Mouse (Mus musculus) kidney, postnatal 4 days (tissue): ENCODE data around the gene Notch4.
A peak's percentile ranks its signal among the peaks of the same experiment; 100 is the strongest.
"Not testable (repeated sequence)": the region's sequence is repeated elsewhere in the genome, so short reads cannot be mapped to it uniquely, and the experiment has no call there.

Source experiments
- DNase-seq, 2 experiments: peaks; one replicate each; pipeline ENCODE4 v3.0.0; 2021; ENCODE audit warnings: mixed read lengths in 2 of 2

Notch4 gene

DNA sequence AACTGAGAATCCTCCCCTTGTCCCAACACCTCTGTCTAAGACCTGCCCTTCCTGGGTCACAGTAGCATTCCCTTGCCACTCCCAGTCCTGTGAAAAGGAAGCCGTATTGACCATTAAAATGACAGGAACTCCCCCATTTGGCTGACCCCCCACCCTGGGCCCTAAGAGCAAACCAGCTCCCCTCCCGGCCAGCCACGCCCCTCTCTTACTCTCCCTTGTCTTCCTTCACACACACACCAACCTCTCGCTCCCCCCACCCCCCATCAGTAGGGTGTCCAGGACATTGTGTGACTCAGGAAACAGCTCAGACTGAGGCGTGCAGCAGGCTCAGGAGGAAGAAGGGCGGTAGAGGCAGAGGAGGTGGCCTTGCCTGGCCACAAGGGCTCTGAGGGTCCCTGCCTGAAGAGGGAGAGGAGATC is at the start of gene Notch4:
Gene Notch4, plus strand, starts transcription at position 266 of the 419 bp plus-strand sequence.
- DNase-seq = peak; percentile 57 to 73

DNA sequence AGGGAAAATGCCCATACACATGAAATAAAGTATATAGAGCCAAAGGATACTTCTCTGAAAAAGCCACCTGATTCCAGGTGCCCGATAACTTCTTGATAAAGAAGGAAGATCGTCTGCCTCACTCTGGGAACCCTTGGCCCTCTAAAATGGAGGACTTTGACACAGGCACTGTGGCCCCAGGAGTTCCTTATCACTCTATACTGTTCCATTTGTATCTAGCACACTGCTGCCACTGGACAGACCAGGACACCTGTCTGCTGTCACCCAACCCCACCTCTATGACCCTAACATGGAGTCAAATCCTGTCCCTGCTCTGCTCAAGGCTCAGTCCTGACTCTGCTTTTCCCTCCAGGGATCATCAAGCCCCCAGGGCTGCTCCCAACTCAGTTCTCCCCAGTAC is 47.6 kb upstream of the Notch4 start:
- DNase-seq = no peak

DNA sequence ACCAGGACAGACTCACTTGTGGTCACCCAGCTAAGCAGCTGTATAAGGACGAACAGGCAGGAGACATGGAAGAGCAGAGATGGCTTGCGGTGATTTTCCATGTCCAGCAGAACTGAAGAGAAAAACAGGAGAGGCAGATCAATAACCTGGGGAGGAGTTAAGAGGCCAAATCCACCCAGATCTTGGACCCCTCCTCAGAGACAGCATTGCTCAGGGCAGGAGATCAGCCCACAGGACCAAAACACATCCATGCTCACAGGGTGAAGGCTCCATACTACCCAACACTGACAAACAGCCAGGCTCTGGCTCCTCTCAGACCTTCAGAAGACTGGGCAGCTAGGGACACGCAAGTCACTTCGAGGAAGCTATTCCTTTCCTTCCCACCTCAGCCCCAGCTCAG is 46.8 kb upstream of the Notch4 start, which contains the start of gene Btnl6:
Gene Btnl6, minus strand, starts transcription at position 101 of the 400 bp plus-strand sequence.
- no peak for DNase-seq

DNA sequence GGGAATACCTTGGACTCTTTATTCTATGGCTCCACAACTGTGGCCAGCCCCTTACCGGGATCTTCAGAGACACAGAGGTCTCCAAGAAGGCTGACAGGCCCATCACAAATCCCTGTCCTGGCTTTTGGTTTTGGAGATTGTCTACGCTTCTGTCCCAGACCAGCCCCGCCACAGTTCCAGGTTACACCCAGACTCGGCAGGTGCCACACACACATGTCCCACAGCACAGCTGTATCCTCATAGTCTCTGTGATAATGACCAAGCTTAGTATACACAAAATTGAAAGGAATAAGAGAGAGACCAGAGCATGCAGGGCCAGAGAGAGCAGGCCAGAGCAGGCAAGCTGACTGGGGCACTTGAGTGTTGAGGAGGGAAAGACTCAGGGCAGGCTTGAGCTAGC is 46.3 kb upstream of the Notch4 start:
- no peak for DNase-seq

DNA sequence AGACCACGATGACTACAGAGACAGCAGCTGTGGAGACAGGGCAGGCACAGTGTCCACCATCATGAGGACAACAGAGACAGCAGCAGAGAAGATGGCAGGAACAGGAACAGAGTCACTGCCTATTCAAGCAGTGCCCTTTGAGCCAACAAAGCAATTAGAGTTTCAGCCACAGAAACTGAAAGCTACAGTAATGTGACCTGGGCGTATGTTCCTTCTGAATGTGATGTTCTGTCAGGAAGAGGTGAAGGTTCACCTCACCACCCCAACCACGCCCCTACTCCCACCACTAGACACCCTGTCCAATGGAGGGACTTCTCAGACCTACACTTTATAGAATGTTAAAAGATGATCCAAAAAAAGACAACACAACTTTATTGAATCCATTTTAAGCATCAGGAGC is 45.5 kb upstream of the Notch4 start:
- DNase-seq = not testable (repeated sequence)

DNA sequence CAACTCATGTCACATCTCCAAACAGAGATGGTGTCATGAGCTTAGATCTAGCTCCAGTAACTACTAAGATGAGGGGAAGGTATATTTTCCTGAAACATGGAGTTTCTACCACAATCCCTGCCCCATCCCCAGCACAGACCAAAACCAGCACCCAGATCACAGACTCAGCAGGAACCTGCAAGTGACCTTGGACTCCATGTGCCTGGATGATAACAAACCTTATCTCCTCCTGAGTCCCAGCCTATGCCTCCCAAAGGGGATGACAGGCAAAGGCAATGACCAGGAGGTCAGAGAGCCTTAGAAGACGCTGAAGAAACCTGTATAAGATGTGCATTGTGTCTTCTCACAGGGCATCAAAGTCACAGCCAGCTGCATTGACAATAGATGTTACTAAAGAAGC is 45.1 kb upstream of the Notch4 start:
- no peak for DNase-seq

DNA sequence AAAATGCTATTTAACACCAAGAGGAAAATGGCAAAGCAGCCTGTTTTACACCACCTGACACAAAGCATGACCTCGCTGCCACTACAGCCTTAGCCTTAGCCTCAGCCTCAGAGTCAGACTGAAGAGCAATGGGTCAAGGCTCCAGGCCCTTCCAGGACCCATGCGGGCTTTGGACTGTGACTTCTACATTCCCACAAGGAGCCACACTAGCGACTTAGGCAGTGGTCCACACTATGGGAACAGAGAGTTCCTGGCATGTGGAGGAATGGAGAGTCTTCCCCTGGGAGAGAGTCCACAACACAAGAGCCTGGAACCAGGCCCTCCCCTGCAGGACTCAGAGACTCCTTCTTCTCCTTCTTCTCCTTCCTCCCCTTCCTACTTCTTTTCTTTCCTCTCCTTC is 31.4 kb upstream of the Notch4 start:
- DNase-seq = no peak

DNA sequence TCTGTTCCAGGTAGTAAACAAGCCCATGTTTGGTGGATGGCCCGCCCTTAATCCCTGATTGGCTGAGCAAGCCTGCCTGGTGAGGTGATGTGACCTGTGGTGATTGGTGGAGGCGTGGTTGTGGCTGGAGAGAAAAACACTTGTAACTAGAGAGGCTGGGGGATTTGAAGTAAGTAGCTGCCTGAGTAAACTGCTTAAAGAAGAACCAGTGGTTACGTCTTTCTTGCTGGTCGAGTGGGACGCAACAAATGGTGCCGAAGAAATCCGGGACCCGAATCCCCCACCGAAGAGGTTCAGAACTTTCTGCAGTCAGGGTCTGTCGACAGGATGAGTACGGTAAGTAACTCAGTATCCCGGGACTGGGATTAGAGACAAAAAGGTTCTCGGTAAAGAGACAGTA is 20.5 kb upstream of the Notch4 start:
- DNase-seq = not testable (repeated sequence)

DNA sequence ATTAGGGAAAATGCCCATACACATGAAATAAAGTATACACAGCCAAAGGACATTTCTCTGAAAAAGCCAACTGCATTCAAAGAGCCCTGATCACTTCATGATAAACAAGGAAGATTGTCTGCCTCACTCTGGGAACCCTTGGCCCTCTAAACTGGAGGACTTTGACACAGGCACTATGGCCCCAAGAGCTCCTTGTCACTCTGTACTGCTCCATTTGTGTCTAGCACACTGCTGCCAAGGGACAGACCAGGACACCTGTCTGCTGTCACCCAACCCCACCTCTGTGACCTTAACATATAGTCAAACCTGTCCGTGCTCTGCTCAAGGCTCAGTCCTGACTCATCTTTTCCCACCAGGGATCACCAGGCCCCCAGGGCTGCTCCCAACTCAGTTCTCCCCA is 17.3 kb upstream of the Notch4 start:
- DNase-seq = no peak

DNA sequence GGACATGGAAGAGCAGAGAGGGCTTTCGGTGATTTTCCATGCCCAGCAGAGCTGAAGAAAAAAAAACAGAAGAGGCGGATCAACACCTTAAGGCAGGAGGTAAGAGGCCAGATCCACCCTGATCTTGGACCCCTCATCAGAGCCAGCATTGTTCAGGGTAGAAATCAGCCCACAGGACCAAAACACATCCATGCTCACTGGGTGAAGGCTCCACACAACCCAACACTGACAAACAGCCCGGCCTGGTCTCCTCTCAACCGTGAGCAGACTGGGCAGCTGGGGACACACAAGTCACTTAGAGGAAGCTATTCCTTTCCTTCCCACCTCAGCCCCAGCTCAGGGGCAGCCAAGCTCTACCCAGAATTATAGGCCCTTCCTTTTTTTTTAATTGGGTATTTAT is 16.5 kb upstream of the Notch4 start:
- no peak for DNase-seq

DNA sequence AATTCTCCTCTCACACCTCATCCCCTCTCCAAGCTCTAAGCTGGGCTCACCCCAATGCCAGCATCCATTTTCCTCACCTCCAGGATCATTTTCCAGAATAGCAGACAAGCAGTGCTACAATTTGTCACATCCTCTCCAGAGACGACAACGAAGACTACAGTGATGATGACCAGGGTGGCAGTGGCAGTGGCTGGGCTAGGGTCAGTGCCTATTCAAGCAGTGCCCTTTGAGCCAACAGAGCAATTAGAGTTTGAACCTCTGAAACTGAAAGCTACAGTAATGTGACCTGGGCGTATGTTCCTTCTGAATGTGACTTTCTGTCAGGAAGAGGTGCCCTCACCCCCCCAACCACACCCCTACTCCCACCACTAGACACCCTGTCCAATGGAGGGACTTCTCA is 14.9 kb upstream of the Notch4 start:
- no peak for DNase-seq

DNA sequence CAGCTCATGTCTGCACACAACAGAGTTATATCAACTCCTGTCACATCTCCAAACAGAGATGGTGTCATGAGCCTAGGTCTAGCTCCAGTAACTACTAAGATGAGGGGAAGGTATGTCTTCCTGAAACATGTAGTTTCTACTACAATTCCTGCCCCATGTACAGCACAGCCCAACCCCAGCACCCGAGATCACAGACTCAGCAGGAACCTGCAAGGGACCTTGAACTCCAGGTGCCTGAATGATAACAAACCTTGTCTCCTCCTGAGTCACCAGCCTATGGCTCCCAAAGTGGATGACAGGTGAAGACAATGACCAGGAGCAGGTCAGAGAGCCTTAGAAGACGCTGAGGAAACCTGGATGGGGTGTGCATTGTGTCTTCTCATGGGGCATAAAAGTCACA is 14.2 kb upstream of the Notch4 start:
- no peak for DNase-seq

DNA sequence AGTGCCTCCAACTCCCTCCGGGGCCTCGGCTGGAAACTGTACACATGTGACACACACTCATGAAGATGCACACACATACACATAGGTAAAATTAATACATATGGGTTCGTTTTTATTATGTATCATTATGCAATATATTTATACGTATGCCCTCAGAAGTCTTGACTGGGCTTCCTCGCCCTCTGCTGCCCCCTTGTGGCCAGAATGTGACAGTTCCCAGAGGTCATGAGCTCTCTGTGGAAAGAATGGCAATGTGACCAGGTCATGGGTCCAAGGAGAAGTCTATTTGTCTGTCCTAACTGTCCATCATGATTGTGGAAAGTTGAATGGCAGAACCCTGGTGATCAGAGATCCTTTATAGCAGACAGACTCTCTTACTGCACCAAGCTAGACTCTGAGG is 8.6 kb upstream of the Notch4 start:
- DNase-seq = peak; percentile 91

DNA sequence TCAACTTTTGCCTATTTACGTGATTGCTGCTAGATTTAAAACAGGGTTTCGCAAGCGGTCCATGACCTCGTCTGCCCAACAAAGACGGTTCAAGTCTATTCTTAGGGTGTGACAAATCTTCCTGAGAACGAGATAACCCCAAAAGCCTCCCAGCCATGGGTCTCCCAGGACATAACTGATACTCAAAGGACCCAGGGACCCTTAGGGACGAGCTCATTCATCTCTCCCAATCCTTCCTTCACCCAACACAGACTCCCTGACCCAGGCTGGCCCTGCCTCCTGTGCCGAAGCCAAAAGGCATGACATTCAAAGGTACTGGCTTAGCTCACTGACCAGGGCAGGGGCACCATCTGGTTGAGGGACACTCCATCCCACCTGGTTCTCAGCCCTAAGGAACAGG is 7.7 kb upstream of the Notch4 start:
- DNase-seq = no peak

DNA sequence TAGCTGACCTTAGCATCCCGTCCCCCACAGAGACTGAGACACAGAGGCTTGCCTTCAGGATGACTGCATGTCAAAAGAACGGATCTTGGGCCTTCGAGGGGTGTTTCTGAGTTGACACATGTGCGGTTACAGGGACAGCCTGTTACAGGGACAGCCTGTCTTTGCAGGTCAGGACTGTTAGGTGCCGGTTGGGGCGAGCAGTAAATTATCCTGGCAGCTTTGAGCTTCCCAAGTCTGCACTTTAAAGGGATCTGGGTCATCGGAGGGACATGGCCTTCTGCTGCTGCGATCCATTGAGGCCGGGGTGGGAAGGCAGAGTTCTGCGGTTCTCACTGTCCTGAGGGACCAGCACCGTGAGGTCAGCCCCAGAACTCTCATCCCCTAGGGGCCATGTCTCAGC is 6.7 kb upstream of the Notch4 start:
- no peak for DNase-seq

DNA sequence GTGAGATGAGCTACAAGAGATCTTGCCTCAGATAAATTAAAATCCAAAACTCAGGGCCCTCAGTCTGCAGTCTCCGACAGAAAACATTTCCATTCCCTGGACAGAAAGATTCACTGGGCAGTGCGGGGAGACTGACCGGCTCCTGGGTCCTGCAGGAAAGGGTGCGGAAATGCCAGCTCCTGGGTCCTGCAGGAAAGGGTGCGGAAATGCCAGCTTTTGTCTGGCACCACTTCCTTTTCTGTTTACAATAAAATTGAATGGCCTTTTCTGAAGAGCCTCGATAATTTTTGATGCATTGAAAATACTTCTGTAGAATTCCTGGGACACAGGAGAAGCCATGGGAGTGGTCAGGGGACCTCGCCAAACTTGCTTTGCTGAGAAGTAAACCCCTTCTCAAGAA is 5.0 kb upstream of the Notch4 start:
- DNase-seq = no peak

DNA sequence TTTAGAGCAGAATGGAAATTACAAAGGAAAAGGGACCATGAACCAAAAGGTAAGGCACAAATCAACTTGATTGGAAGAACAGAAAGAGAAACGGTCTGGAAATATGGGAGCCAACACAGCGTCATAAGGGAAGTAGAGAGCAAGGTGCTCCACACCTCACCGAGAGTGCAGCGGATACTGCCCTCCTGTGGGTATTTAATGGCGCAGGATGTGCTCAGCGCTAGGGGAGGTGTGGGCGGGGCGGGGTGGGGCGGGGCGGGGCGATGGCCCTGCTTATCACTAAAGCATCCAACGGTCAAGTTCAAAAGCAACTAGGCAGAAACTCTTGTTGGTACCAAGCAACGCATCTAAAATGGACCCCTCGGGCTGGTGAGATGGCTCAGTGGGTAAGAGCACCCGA is 4.2 kb upstream of the Notch4 start:
- no peak for DNase-seq

DNA sequence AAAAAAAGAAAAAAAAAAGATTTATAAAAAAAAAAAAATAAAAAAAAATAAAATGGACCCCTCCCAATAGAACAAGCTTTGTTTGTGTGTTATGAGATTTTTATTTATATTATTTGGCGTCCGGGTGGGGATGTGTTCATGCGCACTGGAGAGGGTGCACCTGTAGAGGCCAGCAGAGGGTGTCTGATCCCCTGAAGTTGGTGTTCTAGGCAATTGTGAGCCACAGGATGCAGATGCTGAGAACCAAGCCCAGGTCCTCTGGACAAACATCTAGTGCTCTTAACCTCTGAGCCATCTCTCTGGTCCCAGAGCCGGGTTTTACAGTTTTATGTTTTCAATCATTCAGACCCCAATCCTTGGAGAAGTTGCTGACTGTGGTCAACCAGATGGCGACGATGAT is 3.6 kb upstream of the Notch4 start:
- DNase-seq = no peak

DNA sequence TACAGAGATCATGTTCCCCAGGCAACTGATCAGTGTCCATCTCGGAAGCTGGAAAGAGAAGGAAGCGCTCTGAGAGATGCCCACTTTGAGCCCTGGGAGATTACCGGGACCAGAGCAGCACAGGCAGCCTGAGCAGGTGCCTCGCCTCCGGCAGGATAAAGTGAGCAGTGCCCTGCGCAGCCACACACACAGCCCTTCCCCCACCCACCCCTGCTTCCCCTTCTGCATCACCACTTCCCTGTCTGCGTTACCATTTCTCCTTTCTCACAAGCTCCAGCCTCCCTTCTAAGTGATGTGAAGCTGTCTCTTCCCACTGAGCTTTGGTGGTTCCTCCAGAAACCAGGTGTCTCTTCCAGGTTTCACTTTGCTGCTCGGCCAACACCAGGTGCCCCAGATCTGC is 2.9 kb upstream of the Notch4 start:
- DNase-seq = no peak

DNA sequence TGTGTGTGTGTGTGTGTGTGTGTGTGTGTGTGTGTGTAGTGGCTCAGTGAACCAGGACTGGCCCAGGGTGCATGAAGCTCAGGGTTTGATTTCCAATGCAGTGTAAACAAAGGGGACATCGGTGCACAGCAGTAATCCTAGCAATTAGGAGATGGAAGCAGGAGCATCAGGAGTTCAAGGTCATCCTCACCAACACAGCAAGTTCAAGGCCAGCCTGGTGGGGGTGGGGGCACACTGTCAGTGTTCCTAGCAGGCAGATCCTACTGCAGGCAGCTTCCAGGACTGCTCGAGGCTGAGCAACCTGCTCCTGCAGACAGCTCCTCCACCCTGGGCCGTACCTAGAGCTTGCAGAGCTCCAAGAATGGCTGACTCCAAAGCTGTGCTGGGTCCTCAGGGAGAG is 1.5 kb upstream of the Notch4 start:
- no peak for DNase-seq

DNA sequence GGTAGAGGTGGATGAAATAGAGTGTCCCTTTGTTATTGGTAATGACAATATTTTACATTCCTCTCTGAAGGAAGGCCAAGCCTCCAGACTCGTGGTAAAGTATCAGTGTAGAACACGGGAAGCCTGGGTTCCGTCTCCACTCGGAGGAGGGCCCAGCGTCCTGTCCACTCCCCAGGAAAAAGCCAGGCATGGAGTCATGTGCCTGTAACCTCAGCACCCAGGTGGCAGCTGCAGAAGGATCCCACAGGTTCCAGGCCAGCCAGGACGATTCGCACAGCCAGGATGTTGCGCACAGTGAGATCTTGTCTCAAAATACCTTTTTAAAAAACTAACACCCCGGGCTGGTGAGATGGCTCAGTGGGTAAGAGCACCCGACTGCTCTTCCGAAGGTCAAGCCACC is 714 bp upstream of the Notch4 start:
- DNase-seq = no peak

DNA sequence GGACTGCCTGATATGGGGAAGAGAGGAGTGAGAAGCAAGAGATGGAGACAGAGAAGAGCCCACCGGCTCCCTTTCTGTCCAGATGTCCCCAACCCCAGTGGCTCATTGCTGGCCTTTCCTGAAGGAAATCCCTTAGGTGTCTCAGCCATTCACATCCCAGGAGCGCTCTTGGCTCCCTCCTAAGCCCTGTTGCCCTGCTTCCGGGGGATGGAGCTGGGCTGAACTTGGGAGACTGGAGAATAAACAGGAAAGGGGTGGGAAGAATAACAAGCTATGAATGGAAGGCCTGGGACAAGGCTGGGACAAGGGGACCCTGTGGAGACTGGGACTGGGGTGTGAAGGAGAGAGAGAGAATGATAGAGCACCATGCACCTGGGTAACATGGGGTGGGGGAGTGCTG is 728 bp downstream of the Notch4 start:
- peak; percentile 50 to 71 for DNase-seq

DNA sequence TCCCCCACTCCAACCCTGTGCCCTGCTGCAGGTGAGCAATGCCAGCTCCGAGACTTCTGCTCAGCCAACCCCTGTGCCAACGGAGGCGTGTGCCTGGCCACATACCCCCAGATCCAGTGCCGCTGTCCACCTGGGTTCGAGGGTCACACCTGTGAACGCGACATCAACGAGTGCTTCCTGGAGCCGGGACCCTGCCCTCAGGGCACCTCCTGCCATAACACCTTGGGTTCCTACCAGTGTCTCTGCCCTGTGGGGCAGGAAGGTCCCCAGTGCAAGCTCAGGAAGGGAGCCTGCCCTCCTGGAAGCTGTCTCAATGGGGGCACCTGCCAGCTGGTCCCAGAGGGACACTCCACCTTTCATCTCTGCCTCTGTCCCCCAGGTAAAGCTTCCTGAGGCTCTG is 3.2 kb downstream of the Notch4 start:
- peak in 1 of 2 experiments; percentile 43 for DNase-seq

DNA sequence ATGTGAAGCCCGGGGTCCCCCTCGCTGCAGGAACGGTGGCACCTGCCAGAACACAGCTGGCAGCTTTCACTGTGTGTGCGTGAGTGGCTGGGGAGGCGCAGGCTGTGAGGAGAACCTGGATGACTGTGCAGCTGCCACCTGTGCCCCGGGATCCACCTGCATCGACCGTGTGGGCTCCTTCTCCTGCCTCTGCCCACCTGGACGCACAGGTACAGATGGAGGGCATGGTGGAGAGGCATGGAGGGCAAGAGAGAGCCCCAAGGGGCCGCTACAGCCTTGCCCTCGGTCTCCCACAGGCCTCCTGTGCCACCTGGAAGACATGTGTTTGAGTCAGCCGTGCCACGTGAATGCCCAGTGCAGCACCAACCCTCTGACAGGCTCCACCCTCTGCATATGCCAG is 4.4 kb downstream of the Notch4 start:
- no peak for DNase-seq

DNA sequence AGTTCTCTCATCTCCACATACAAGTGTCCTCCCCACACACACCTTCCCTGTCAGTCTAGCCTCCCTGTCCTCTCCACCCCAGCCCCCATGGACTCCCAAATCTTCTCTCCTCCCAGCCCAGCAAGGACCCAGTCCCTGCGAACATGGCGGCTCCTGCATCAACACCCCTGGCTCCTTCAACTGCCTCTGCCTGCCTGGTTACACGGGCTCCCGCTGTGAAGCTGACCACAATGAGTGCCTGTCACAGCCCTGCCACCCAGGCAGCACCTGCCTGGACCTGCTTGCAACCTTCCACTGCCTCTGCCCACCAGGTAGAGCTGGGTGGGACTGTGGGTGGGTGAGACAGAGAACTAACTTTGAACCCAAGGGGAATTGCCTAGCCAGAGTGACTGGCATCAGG is 5.9 kb downstream of the Notch4 start:
- no peak for DNase-seq

DNA sequence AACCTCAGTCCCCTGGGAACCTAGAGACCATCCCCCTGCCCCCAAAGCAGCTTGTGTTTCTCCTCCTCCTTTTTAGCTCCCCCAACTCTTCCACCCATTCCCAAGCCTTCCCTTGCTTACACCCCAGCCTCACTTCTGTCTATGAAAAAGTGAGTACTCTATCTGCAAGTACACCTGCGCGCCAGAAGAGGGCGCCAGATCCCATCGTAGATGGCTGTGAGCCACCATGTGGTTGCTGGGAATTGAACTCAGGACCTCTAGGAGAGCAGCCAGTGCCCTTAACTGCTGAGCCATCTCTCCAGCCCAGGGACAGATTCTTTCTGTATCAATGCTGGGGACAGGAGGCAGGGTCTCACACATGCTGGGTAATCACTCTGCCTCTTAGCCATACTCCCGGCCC is 7.8 kb downstream of the Notch4 start:
- DNase-seq = peak in 1 of 2 experiments; percentile 35
